Mouse (Mus musculus) cerebellum, adult 9-11 months (tissue): ENCODE measurements around the gene Caprin2.

Experiments used
- DNase-seq: peaks from one replicate; pipeline ENCODE4 v3.0.0; 2022

The Caprin2 gene

GRCm38 (mm10) chr6:148838460-148838859 lies 57.6 kb downstream of the Caprin2 start:
- no peak for DNase-seq

- no peak for DNase-seq
Measured at GRCm38 (mm10) chr6:148831728-148832121, 64.3 kb downstream of the Caprin2 start.

DNA sequence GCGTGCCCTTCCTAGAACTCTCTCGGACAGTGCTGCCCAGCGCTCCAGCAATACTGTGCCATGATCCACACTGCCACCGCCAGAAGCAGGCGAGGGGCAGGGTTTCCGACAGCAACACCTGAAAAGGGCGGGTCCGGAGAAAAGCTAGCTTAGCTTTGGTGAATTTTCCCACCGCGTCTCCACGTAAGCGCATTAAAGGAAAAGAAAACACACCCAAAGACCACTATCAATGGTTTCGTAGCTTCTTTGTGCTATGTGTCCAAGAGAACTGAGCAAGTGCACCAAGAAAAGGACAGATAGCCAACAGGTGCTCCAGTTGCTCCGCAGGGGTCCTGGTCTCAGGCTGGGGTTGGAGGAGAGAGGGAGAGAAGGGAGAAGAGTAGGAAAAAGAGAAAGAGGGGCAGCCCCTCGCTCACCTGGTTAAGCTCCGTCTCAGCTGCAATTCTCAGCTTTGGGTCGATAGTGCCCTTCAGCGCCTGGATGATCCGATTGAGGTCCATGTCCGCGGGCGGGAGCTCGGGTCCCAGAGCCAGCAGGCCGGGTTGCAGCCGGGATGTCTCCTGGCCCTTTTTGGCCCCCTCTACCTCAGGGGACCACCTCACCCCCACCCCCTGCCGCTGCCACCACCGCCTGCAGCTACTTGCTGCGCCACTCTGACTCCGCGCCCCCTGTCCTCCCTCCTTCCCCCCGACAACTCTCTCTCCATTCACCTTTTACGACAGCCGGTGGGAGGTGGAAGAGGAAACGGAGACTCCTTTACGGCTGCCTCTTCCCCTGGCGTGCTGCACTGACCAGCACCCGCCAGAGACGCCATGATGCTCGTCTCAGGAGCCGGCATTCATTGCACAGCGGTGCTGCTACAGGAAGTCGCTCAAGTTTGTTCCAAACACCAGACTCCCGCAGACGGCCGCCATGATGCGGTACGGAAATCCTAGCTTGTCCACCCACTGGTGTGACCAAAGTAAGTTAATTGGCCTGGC lies 65.0 kb downstream of the Caprin2 start, which contains the start of gene Ipo8:
Gene Ipo8, minus strand, starts transcription at position 720 of the 980 bp plus-strand sequence.
- DNase-seq, result peak; percentile 96

DNA sequence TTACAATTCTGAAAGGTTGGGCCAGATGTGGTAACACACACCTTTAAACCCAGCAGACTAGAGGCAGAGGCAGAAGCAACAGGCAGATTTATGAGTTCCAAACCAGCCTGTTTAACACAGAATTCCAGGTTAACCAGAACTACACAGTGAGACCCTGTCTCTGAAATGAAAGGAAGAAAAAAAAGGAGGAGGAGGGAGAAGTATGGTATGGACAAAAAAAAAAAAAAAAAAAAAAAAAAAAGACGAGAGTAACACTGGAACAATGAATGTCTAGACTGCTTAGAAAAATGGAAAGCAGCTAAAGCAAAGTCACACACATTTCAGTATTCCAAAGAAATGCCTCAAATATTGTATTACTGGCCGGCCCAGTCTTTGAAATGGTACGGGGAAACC lies 65.7 kb downstream of the Caprin2 start:
- no peak for DNase-seq

DNA sequence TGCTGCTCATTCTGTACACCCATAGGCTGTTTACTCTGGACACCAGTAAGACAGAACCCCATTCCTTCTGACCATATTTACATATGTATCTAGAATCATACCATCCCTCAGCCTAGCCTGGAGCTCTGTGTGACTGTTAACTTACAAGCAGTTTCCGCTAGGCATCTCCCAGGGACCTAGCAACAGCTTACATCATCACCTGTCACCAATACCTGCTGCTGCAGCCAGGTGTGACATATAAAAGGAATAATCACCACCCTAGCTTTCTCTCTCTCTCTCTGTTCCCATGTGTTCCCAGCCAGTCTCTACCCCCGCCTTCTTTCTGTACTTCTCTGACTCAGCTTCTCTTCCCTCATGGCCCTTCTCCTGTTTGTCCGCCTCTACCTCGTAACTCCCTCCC lies 69.9 kb downstream of the Caprin2 start:
- DNase-seq, result no peak

DNA sequence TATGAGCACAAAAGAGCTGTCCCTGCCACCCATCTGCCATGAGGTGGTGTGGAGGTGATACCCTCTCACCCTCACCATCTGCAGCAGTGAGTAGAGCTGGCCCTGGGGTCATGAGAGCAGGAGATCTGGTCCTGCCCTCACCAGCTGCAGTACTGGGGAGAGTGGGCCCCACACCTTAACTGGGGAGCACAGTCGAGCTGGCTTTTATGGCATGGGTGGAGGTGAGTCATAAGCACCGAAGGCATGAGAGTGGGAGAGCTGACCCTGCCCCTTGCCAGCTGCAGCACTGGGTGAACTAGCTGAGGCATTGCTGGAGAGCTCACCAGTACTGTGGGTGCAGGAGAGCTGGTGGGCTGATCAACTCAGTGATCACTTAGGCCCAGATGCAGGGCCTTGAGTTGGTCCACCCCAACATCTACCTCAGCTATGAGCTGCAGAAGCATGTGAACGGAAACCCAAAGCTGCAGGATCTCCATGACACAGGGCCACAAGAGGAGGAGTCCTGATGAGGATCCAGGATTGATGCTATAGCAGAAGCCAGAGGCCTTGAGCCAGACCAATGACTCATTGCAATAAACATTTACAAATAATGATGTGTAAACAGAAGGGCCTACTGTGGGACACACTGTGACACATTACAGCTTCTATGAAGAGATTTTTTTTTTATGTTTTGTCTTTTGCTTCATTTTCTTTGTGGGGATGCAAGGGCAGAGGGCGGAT lies 77.3 kb downstream of the Caprin2 start:
- no peak for DNase-seq

DNA sequence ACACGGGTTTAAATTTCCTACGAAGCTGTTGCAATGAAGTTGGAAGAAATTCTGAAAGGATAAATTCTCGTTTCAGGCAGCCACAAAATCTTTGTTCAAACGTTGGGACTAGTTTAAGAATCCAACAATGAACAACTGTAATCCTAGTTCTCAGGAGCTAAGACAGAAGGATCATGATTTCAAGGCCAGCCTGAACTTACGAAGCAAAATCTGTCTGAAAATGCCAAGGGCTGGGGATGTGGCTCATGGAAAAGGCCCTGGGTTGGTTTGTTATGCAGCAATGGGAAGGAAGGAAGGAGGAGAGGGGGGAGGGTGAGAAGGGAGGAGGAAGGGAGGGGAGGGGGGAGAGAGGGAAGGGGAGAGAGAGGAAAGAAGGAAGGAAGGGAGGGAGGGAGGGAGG lies 79.3 kb downstream of the Caprin2 start:
- DNase-seq, result no peak

DNA sequence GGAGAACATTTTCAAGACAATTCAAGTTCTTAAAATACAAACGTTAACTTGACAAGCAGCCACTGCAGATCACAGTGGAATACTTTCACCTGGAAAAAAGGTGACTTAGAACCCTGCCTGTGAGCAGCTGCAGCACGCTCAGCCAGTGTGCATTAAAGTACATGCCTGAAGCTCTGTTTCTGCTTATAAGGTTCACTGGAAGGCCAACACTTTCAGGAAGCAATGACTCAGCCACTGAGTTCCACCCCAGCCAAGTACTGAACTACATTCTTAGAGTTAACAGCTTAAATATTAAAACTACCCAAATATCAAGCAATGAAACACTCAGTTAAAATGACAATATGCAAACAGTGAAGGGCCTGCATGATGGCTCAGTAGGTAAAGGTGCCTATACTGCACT lies 84.9 kb downstream of the Caprin2 start:
- DNase-seq, result no peak

GRCm38 (mm10) chr6:148799773-148800172 lies 96.3 kb downstream of the Caprin2 start:
- DNase-seq, result no peak

- no peak for DNase-seq
Measured at GRCm38 (mm10) chr6:148795145-148795544, 100.9 kb downstream of the Caprin2 start.
